Mouse (Mus musculus): ENCODE results near the gene Arntl2.

GRCm38 (mm10) chr6:146795166-146795923 lies 510 bp upstream of the Arntl2 start:
- TF ChIP-seq ZC3H11A (IDR thresholded peaks at IDR 0.05; ENCODE audit: borderline replicate concordance, low read depth, low read length) (no peak), HCFC1 (IDR thresholded peaks at IDR 0.05; ENCODE audit: borderline replicate concordance, insufficient read depth, low read length) (no peak), CHD2 (IDR thresholded peaks at IDR 0.05; ENCODE audit: low read depth, low read length) (no peak)
